Mouse (Mus musculus) kidney, postnatal 25 days (tissue): ENCODE measurements around the gene Ttll11.

Source experiments
- DNase-seq, 2 experiments: peaks; one replicate each; pipeline ENCODE4 v3.0.0; 2021; ENCODE audit warnings: mixed read lengths in 2 of 2

Gene Ttll11

GRCm38 (mm10) chr2:35979644-35980021 lies at the start of gene Ttll11:
Gene Ttll11, minus strand, starts transcription at chr2:35979913.
- peak; percentile 97 to 98 for DNase-seq

- DNase-seq, result peak; percentile 79 to 88
These were observed 43.6 kb upstream of the Ttll11 start for GRCm38 (mm10) chr2:36023291-36023690.

GRCm38 (mm10) chr2:36021385-36022159 lies 41.9 kb upstream of the Ttll11 start:
- peak; percentile 86 to 92 for DNase-seq

- DNase-seq, result peak; percentile 56 to 87
These were observed 33.3 kb upstream of the Ttll11 start for GRCm38 (mm10) chr2:36013010-36013409.

- peak in 1 of 2 experiments; percentile 40 for DNase-seq
These were observed 31.7 kb upstream of the Ttll11 start for GRCm38 (mm10) chr2:36011331-36011825.

- no peak for DNase-seq
These were observed 30.9 kb upstream of the Ttll11 start for GRCm38 (mm10) chr2:36010579-36010978.

GRCm38 (mm10) chr2:36009386-36009785 lies 29.7 kb upstream of the Ttll11 start:
- DNase-seq, result peak; percentile 58 to 69

GRCm38 (mm10) chr2:36008071-36008470 lies 28.4 kb upstream of the Ttll11 start:
- peak in 1 of 2 experiments; percentile 71 for DNase-seq

GRCm38 (mm10) chr2:36002188-36002587 lies 22.5 kb upstream of the Ttll11 start:
- no peak for DNase-seq

- DNase-seq, result no peak
These were observed 20.7 kb upstream of the Ttll11 start for GRCm38 (mm10) chr2:36000390-36000789.

- DNase-seq, result no peak
These were observed 19.5 kb upstream of the Ttll11 start for GRCm38 (mm10) chr2:35999212-35999611.

- DNase-seq, result no peak
These were observed 18.7 kb upstream of the Ttll11 start for GRCm38 (mm10) chr2:35998416-35998815.

- peak in 1 of 2 experiments; percentile 18 for DNase-seq
These were observed 17.0 kb upstream of the Ttll11 start for GRCm38 (mm10) chr2:35996753-35997152.

- no peak for DNase-seq
These were observed 14.6 kb upstream of the Ttll11 start for GRCm38 (mm10) chr2:35994303-35994702.

- no peak for DNase-seq
These were observed 13.8 kb upstream of the Ttll11 start for GRCm38 (mm10) chr2:35993481-35993880.

- no peak for DNase-seq
These were observed 12.5 kb upstream of the Ttll11 start for GRCm38 (mm10) chr2:35992259-35992658.

- DNase-seq, result peak; percentile 70 to 73
These were observed 4.2 kb upstream of the Ttll11 start for GRCm38 (mm10) chr2:35983869-35984268.

- no peak for DNase-seq
These were observed 2.2 kb upstream of the Ttll11 start for GRCm38 (mm10) chr2:35981872-35982271.

- peak; percentile 56 to 76 for DNase-seq
These were observed 621 bp downstream of the Ttll11 start for GRCm38 (mm10) chr2:35978941-35979643.

GRCm38 (mm10) chr2:35978276-35978933 lies 1.3 kb downstream of the Ttll11 start:
- peak; percentile 64 to 73 for DNase-seq

- DNase-seq, result no peak
These were observed 2.0 kb downstream of the Ttll11 start for GRCm38 (mm10) chr2:35977749-35978148.

- peak; percentile 10 to 60 for DNase-seq
These were observed 7.3 kb downstream of the Ttll11 start for GRCm38 (mm10) chr2:35972259-35973001.
